Mouse (Mus musculus): Measurements from ENCODE around the gene Nipsnap2.

- TF ChIP-seq CTCF (IDR thresholded peaks at IDR 0.05) (peak; percentile 77), EP300 (IDR thresholded peaks at IDR 0.05) (no peak)
Observed at GRCm38 (mm10) chr5:129740976-129741375, 16.1 kb downstream of the Nipsnap2 start.
